23 mouse cellular contexts compared by ENCODE assay signal in the genomic region with DNA sequence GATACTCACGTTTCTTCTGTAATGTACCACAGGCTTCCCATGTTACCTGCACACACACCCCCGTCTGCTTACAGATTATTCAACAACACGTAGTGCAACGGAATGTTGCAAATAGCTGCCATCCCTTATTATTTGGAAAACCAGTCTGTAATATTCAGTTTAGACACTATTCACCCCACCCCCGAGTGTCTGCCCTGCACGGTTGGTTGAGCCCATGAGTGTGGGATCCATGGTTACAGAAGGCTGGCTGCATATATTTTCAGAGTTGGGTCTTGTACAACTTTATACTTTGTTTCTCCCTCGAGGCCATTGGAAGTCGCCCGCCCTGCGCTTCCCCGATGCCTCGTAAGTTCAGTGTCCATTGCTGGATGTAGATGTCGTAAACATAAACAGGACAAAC. TPM values are rescaled to one million over a fixed set of nuclear protein-coding genes. Genes with fewer than 3 reads are reported as not detected.
DNase-seq lines count a peak whose midpoint lies in the region; ATAC-seq lines count a peak whose summit lies in the region.
"Had no signal": no experiment of that assay in that cellular context is flagged by ENCODE, and none has a peak within 500 bp of the region (broad histone marks: within the 10 kb centered on the region; RNA-seq: fewer than 3 reads in every experiment).

No protein-coding gene starts in this region.

- H3K4me3 ChIP-seq in embryonic facial prominence, embryonic 15.5 days (replicated peaks), result no peak overlapping the region
- no peak overlapping the region for H3K4me3 ChIP-seq in embryonic facial prominence, embryonic 10.5 days
- no peak overlapping the region for H3K4me3 ChIP-seq in hindbrain, embryonic 13.5 days
- H3K4me3 ChIP-seq in hindbrain, embryonic 10.5 days, result no peak overlapping the region
- H3K4me3 ChIP-seq in hindbrain, embryonic 14.5 days (replicated peaks; ENCODE audit: low read length), result no peak overlapping the region
- H3K4me3 ChIP-seq: embryonic facial prominence, embryonic 13.5 days; heart, embryonic 12.5 days; layer of hippocampus, adult 2 months; lung, embryonic 15.5 days; neural tube, embryonic 13.5 days had no signal

- H3K4me1 ChIP-seq in embryonic facial prominence, embryonic 15.5 days, result peaks cover 24% of the 10 kb centered on the region; the same call in 1 of the 2 replicates
- H3K4me1 ChIP-seq in embryonic facial prominence, embryonic 10.5 days, result peaks cover 52% of the 10 kb centered on the region
- H3K4me1 ChIP-seq in hindbrain, embryonic 13.5 days (replicated peaks), result peaks cover 36% of the 10 kb centered on the region
- peaks cover 67% of the 10 kb centered on the region for H3K4me1 ChIP-seq in hindbrain, embryonic 10.5 days (replicated peaks)
- peaks cover 14% of the 10 kb centered on the region for H3K4me1 ChIP-seq in hindbrain, embryonic 14.5 days (replicated peaks; ENCODE audit: control insufficient read depth, insufficient read depth, low read length)

- no peak overlapping the region for H3K9ac ChIP-seq in embryonic facial prominence, embryonic 15.5 days
- H3K9ac ChIP-seq in hindbrain, embryonic 13.5 days, result no peak overlapping the region
- H3K9ac ChIP-seq in hindbrain, embryonic 14.5 days, result no peak overlapping the region
- H3K9ac ChIP-seq: embryonic facial prominence, embryonic 13.5 days; heart, embryonic 12.5 days; liver, embryonic 14.5 days; lung, embryonic 15.5 days; neural tube, embryonic 13.5 days had no signal

- peak overlapping the region; percentile 55; the same call in 1 of the 2 replicates for H3K27ac ChIP-seq in embryonic facial prominence, embryonic 15.5 days (replicated peaks)
- H3K27ac ChIP-seq in embryonic facial prominence, embryonic 10.5 days (replicated peaks), result no peak overlapping the region
- H3K27ac ChIP-seq in hindbrain, embryonic 13.5 days, result 0 out of 2 replicates have a peak overlapping the region, but pooled peaks have one; percentile 19
- no peak overlapping the region for H3K27ac ChIP-seq in hindbrain, embryonic 10.5 days
- no peak overlapping the region for H3K27ac ChIP-seq in hindbrain, embryonic 14.5 days
- H3K27ac ChIP-seq: embryonic facial prominence, embryonic 13.5 days; kidney, postnatal 0 days; layer of hippocampus, adult 2 months; liver, embryonic 14.5 days; macrophage; neural tube, embryonic 13.5 days had no signal

- no peaks in the 10 kb centered on the region for H3K27me3 ChIP-seq in embryonic facial prominence, embryonic 15.5 days
- H3K27me3 ChIP-seq in embryonic facial prominence, embryonic 10.5 days (replicated peaks; ENCODE audit: low read depth, poor library complexity, severe bottlenecking), result peaks cover 16% of the 10 kb centered on the region
- no peaks in the 10 kb centered on the region for H3K27me3 ChIP-seq in hindbrain, embryonic 13.5 days
- H3K27me3 ChIP-seq in hindbrain, embryonic 10.5 days (ENCODE audit: insufficient read depth, poor library complexity, severe bottlenecking), result peaks cover 35% of the 10 kb centered on the region
- 0 out of 2 replicates have a peak, but pooled peaks cover 5% of the 10 kb centered on the region for H3K27me3 ChIP-seq in hindbrain, embryonic 14.5 days (ENCODE audit: control insufficient read depth, insufficient read depth, low read length)
- H3K27me3 ChIP-seq: embryonic facial prominence, embryonic 13.5 days; lung, embryonic 15.5 days; neural tube, embryonic 13.5 days; Patski had no signal

- ATAC-seq in embryonic facial prominence, embryonic 15.5 days (ENCODE audit: insufficient number of reproducible peaks, low FRiP score, low TSS enrichment, low read depth), result no peak
- ATAC-seq in hindbrain, embryonic 13.5 days (ENCODE audit: low FRiP score), result peak; percentile 26; the same call in 1 of the 2 replicates
- ATAC-seq in hindbrain, embryonic 14.5 days (ENCODE audit: low FRiP score), result 0 out of 2 replicates have a peak, but pooled peaks have one; percentile 52
- ATAC-seq: intestine, postnatal 0 days had no signal

- no peak for DNase-seq in embryonic facial prominence, embryonic 10.5 days (ENCODE audit: low spot score)
- no peak for DNase-seq in hindbrain, embryonic 10.5 days (ENCODE audit: low spot score)
- peak; percentile 60 for DNase-seq in Muller cell, postnatal 12 days (ENCODE audit: inconsistent ontology term)
- DNase-seq in hindbrain, embryonic 14.5 days (ENCODE audit: low spot score), result no peak
- no peak for DNase-seq in cerebellum, adult 11 months
- no peak for DNase-seq in ovary, postnatal 36 days (ENCODE audit: low spot score)
- DNase-seq: adrenal gland, adult 8-10 months; cerebellum, adult 9-11 months; layer of hippocampus, postnatal 36 days; right cerebral cortex, postnatal 25 days; thymus, adult 18-20 months had no signal

- no peak overlapping the region for H3K4me2 ChIP-seq in embryonic facial prominence, embryonic 15.5 days (replicated peaks)
- no peak overlapping the region for H3K4me2 ChIP-seq in hindbrain, embryonic 13.5 days
- no peak overlapping the region for H3K4me2 ChIP-seq in hindbrain, embryonic 14.5 days (replicated peaks)
- H3K4me2 ChIP-seq: embryonic facial prominence, embryonic 13.5 days; lung, embryonic 15.5 days; neural tube, embryonic 13.5 days had no signal

- WGBS in embryonic facial prominence, embryonic 15.5 days, result 67% methylated on average over 13 of the region's 13 CpGs
- WGBS in embryonic facial prominence, embryonic 10.5 days, result 86% methylated on average over 13 of the region's 13 CpGs
- WGBS in hindbrain, embryonic 13.5 days, result 49% methylated on average over 13 of the region's 13 CpGs
- 70% methylated on average over 13 of the region's 13 CpGs for WGBS in hindbrain, embryonic 10.5 days
- WGBS in hindbrain, embryonic 14.5 days, result 47% methylated on average over 13 of the region's 13 CpGs

- H3K9me3 ChIP-seq in embryonic facial prominence, embryonic 15.5 days (replicated peaks), result no peaks in the 10 kb centered on the region
- H3K9me3 ChIP-seq in embryonic facial prominence, embryonic 10.5 days, result no peaks in the 10 kb centered on the region
- H3K9me3 ChIP-seq in hindbrain, embryonic 13.5 days, result no peaks in the 10 kb centered on the region
- H3K9me3 ChIP-seq in hindbrain, embryonic 10.5 days, result no peaks in the 10 kb centered on the region
- no peaks in the 10 kb centered on the region for H3K9me3 ChIP-seq in hindbrain, embryonic 14.5 days (ENCODE audit: control insufficient read depth, low read length)
- H3K9me3 ChIP-seq: embryonic facial prominence, embryonic 13.5 days; heart, embryonic 12.5 days; lung, embryonic 15.5 days; neural tube, embryonic 13.5 days had no signal

- H3K36me3 ChIP-seq in embryonic facial prominence, embryonic 15.5 days, result no peaks in the 10 kb centered on the region
- no peaks in the 10 kb centered on the region for H3K36me3 ChIP-seq in embryonic facial prominence, embryonic 10.5 days (replicated peaks)
- H3K36me3 ChIP-seq in hindbrain, embryonic 13.5 days, result no peaks in the 10 kb centered on the region
- no peaks in the 10 kb centered on the region for H3K36me3 ChIP-seq in hindbrain, embryonic 10.5 days
- no peaks in the 10 kb centered on the region for H3K36me3 ChIP-seq in hindbrain, embryonic 14.5 days (replicated peaks; ENCODE audit: control insufficient read depth, insufficient read depth)
- H3K36me3 ChIP-seq: embryonic facial prominence, embryonic 13.5 days; heart, embryonic 12.5 days; lung, embryonic 15.5 days; neural tube, embryonic 13.5 days had no signal

RNA-seq across cellular contexts. Expression of a gene that starts 19.1 kb away (rescaled TPM):
- 3.1 and 3.7 TPM in 2 replicates for polyA plus RNA-seq in embryonic facial prominence, embryonic 15.5 days (2015; fragmentation: Nextera tagmentation; extraction: Ambion mirVana)
- polyA plus RNA-seq in embryonic facial prominence, embryonic 10.5 days (2016; fragmentation: Nextera tagmentation; extraction: Ambion mirVana), result 0.36 and 0.41 TPM in 2 replicates
- 2.5 and 3.2 TPM in 2 replicates for polyA plus RNA-seq in hindbrain, embryonic 13.5 days (2015; fragmentation: Nextera tagmentation; extraction: Ambion mirVana)
- 0.75 and 1.0 TPM in 2 replicates for polyA plus RNA-seq in hindbrain, embryonic 10.5 days (2016; fragmentation: Nextera tagmentation; extraction: Ambion mirVana)
- polyA plus RNA-seq in hindbrain, embryonic 14.5 days (2014; fragmentation: Nextera tagmentation; extraction: Ambion mirVana), result 3.1 and 3.4 TPM in 2 replicates
- polyA plus RNA-seq: macrophage had no signal

RNA-seq across cellular contexts. Expression of a gene that starts 35.4 kb away (rescaled TPM):
- polyA plus RNA-seq in embryonic facial prominence, embryonic 15.5 days (2015; fragmentation: Nextera tagmentation; extraction: Ambion mirVana), result 10.3 and 10.5 TPM in 2 replicates
- 10.9 and 11.5 TPM in 2 replicates for polyA plus RNA-seq in embryonic facial prominence, embryonic 10.5 days (2016; fragmentation: Nextera tagmentation; extraction: Ambion mirVana)
- 8.1 and 9.6 TPM in 2 replicates for polyA plus RNA-seq in hindbrain, embryonic 13.5 days (2015; fragmentation: Nextera tagmentation; extraction: Ambion mirVana)
- 10.2 and 10.8 TPM in 2 replicates for polyA plus RNA-seq in hindbrain, embryonic 10.5 days (2016; fragmentation: Nextera tagmentation; extraction: Ambion mirVana)
- 9.9 and 11.6 TPM in 2 replicates for polyA plus RNA-seq in hindbrain, embryonic 14.5 days (2014; fragmentation: Nextera tagmentation; extraction: Ambion mirVana)

Comparison
In these comparisons a context has a peak if more than half of its experiments do, and no peak if none do; other contexts are left out.
1. H3K27ac ChIP-seq: peak in embryonic facial prominence, embryonic 15.5 days (single experiment) and hindbrain, embryonic 13.5 days (single experiment); none in embryonic facial prominence, embryonic 10.5 days (single experiment), hindbrain, embryonic 10.5 days (single experiment) and hindbrain, embryonic 14.5 days (single experiment).